Mouse (Mus musculus) heart, postnatal 0 days (tissue): ENCODE data around the gene Ero1l.

ENCODE experiments used
- CTCF ChIP-seq: IDR thresholded peaks from 2 replicates; pipeline ENCODE4 v1.5.1; 2016; ENCODE audit warnings: antibody characterized with exemption, control low read depth, low read depth
- EP300 ChIP-seq: IDR thresholded peaks from 2 replicates; pipeline ENCODE4 v1.6.1; 2016; ENCODE audit warnings: antibody characterized with exemption, low read depth

DNA sequence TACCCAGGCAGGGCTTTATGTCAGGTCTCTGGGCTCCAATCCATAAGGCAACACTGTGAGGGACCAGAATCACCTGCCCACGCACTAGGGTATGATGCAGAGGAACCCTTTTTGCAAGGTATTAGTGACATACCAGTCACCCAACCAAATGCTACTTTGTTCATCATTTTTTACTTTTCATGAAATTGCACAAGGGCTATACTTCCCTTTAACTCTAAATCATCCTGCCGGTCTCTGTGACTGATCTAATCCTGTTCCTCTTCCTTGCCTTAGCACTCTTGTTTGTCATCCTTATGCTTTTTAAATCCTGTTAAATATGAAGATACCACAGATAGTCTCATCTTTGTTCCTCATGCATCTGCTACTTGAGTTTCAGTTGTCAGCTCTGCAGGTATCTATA, 79.5 kb downstream of the Ero1l start:
- TF ChIP-seq CTCF (no peak), EP300 (no peak)
